Mouse (Mus musculus) liver, postnatal 0 days (tissue): ENCODE results near the gene Gpr137c. TPM values are rescaled to one million over a fixed set of nuclear protein-coding genes. Genes with fewer than 3 reads are reported as not detected.

Experiments used
- ATAC-seq: fragments of 200-750 bp; cut with Nextera tagmentation; 2 replicates; pipeline ENCODE4 v1.8.0; 2017; ENCODE audit warnings: mild to moderate bottlenecking, moderate library complexity
- DNase-seq: peaks from one replicate; pipeline ENCODE4 v3.0.0-alpha.2; 2016
- H3K27ac ChIP-seq: fragments of 300-500 bp; sonication (generic); 2 replicates; pipeline ENCODE4 v1.5.1; 2014; ENCODE audit warnings: antibody characterized with exemption, moderate library complexity, mild to moderate bottlenecking, low read depth
- H3K27me3 ChIP-seq: fragments of 300-500 bp; sonication (generic); 2 replicates; pipeline ENCODE4 v1.6.1; 2014; ENCODE audit warnings: low read length, control low read depth, mixed read lengths; ENCODE audit not compliant: insufficient read depth
- H3K36me3 ChIP-seq: fragments of 300-500 bp; sonication (generic); replicated peaks from 2 replicates; pipeline ENCODE4 v1.6.1; 2014; ENCODE audit warnings: mild to moderate bottlenecking, control low read depth, low read length, moderate library complexity, mixed read lengths; ENCODE audit not compliant: insufficient read depth
- H3K4me1 ChIP-seq: fragments of 300-500 bp; sonication (generic); 2 replicates; pipeline ENCODE4 v1.6.1; 2014; ENCODE audit warnings: antibody characterized with exemption, mild to moderate bottlenecking, control low read depth; ENCODE audit not compliant: insufficient read depth
- H3K4me2 ChIP-seq: fragments of 300-500 bp; sonication (generic); 2 replicates; pipeline ENCODE4 v1.6.1; 2014; ENCODE audit warnings: low read depth, mild to moderate bottlenecking, low read length, moderate library complexity, mixed read lengths
- H3K4me3 ChIP-seq: fragments of 300-500 bp; sonication (generic); 2 replicates; pipeline ENCODE4 v1.5.1; 2014; ENCODE audit warnings: low read depth, low read length
- H3K9ac ChIP-seq: fragments of 300-500 bp; sonication (generic); replicated peaks from 2 replicates; pipeline ENCODE4 v1.6.1; 2014; ENCODE audit warnings: mild to moderate bottlenecking, moderate library complexity
- H3K9me3 ChIP-seq: fragments of 300-500 bp; sonication (generic); 2 replicates; pipeline ENCODE4 v1.6.1; 2016; ENCODE audit warnings: mild to moderate bottlenecking, control low read depth, low read length, mixed read lengths
- CTCF ChIP-seq: sonication (generic); IDR thresholded peaks from 2 replicates; pipeline ENCODE4 v1.5.1; 2016; ENCODE audit warnings: antibody characterized with exemption, low read depth
- EP300 ChIP-seq: IDR thresholded peaks from 2 replicates; pipeline ENCODE4 v1.6.1; 2016; ENCODE audit warnings: antibody characterized with exemption, low read depth, mild to moderate bottlenecking
- WGBS: fragments of 180-500 bp; shearing (Covaris S2); extraction: QIAGEN DNeasy Blood & Tissue Kit; methylation state at CpG from one replicate; pipeline ENCODE4 v1.1.7; 2014; ENCODE audit not compliant: insufficient replicate concordance; 5-methylcytosine and 5-hydroxymethylcytosine counted together
- polyA plus RNA-seq: library from polyadenylated mRNA; unstranded; fragments of >200 nt; fragmentation: Nextera tagmentation; extraction: Ambion mirVana; gene quantifications from 2 replicates; pipeline ENCODE4 v1.2.1, GENCODE M21; 2015

Gene Gpr137c
- polyA plus RNA-seq, 1 experiment from 2014 or later: 0.66 TPM

- DNase-seq (peak; percentile 82), ATAC-seq (peak; percentile 37)
- peak within 1 kb of the TSS; percentile 70 for H3K4me3 ChIP-seq
- H3K27me3 ChIP-seq: 0 out of 2 replicates have a peak, but pooled peaks cover 2% of the 10 kb centered on the region
- H3K9ac ChIP-seq: peak within 1 kb of the TSS; percentile 87
- TF ChIP-seq EP300 (no peak), CTCF (no peak)
- no peaks in the 10 kb centered on the region for H3K36me3 ChIP-seq
- H3K27ac ChIP-seq: peak within 1 kb of the TSS; percentile 97
- peak within 1 kb of the TSS; percentile 99 for H3K4me2 ChIP-seq
- under 1% methylated on average over 57 of the region's 59 CpGs for WGBS
- H3K9me3 ChIP-seq: no peaks in the 10 kb centered on the region
- H3K4me1 ChIP-seq: peaks cover 29% of the 10 kb centered on the region
These were observed 806 bp downstream of the Gpr137c start, which contains the start of gene Txndc16 for GRCm38 (mm10) chr14:45220090-45220956. TSS of gene Txndc16 (minus strand) at chr14:45220328.

GRCm38 (mm10) chr14:45220957-45221630 is 1.6 kb downstream of the Gpr137c start:
- Histone ChIP-seq H3K4me1 (peaks cover 29% of the 10 kb centered on the region), H3K9me3 (no peaks in the 10 kb centered on the region), H3K36me3 (no peaks in the 10 kb centered on the region), H3K27ac (no peak overlapping the region), H3K4me3 (peak overlapping the region; percentile 70), H3K9ac (peak overlapping the region; percentile 87; the same call in 1 of the 2 replicates), H3K27me3 (0 out of 2 replicates have a peak, but pooled peaks cover 2% of the 10 kb centered on the region), H3K4me2 (peak overlapping the region; percentile 99)
- ATAC-seq (no peak), DNase-seq (no peak)
- TF ChIP-seq CTCF (no peak), EP300 (no peak)
- WGBS: 15% methylated on average over 11 of the region's 11 CpGs

- no peaks in the 10 kb centered on the region for H3K27me3 ChIP-seq
- DNase-seq: no peak
- H3K4me2 ChIP-seq: no peak overlapping the region
- WGBS: 46% methylated on average over 2 of the region's 2 CpGs
- no peak for TF ChIP-seq CTCF
- no peak for TF ChIP-seq EP300
- no peaks in the 10 kb centered on the region for H3K4me1 ChIP-seq
- ATAC-seq: no peak
- H3K9ac ChIP-seq: no peak overlapping the region
- H3K4me3 ChIP-seq: no peak overlapping the region
- no peak overlapping the region for H3K27ac ChIP-seq
- no peaks in the 10 kb centered on the region for H3K36me3 ChIP-seq
- no peaks in the 10 kb centered on the region for H3K9me3 ChIP-seq
These were observed 19.5 kb downstream of the Gpr137c start for GRCm38 (mm10) chr14:45239042-45239441.

GRCm38 (mm10) chr14:45241613-45242012 is 22.1 kb downstream of the Gpr137c start:
- TF ChIP-seq EP300 (no peak), CTCF (peak; percentile 69)
- H3K4me3 ChIP-seq: no peak overlapping the region
- no peaks in the 10 kb centered on the region for H3K9me3 ChIP-seq
- H3K36me3 ChIP-seq: no peaks in the 10 kb centered on the region
- no peak overlapping the region for H3K27ac ChIP-seq
- H3K9ac ChIP-seq: no peak overlapping the region
- DNase-seq: no peak
- ATAC-seq: no peak
- no peak overlapping the region for H3K4me2 ChIP-seq
- H3K4me1 ChIP-seq: no peaks in the 10 kb centered on the region
- H3K27me3 ChIP-seq: no peaks in the 10 kb centered on the region
- WGBS: 47% methylated on average over 1 of the region's 1 CpGs

- H3K27ac ChIP-seq: no peak overlapping the region
- TF ChIP-seq CTCF (no peak), EP300 (no peak)
- DNase-seq (no peak), ATAC-seq (no peak)
- no peaks in the 10 kb centered on the region for H3K9me3 ChIP-seq
- no peaks in the 10 kb centered on the region for H3K36me3 ChIP-seq
- H3K9ac ChIP-seq: no peak overlapping the region
- no peak overlapping the region for H3K4me2 ChIP-seq
- no peak overlapping the region for H3K4me3 ChIP-seq
- no peaks in the 10 kb centered on the region for H3K4me1 ChIP-seq
- 62% methylated on average over 4 of the region's 4 CpGs for whole genome bisulfite sequencing
- H3K27me3 ChIP-seq: no peaks in the 10 kb centered on the region
These were observed 32.1 kb downstream of the Gpr137c start for GRCm38 (mm10) chr14:45251548-45252076.
